Mouse (Mus musculus) stomach, embryonic 14.5 days (tissue): ENCODE measurements around the gene Ramp3. TPM values are rescaled to one million over a fixed set of nuclear protein-coding genes. Genes with fewer than 3 reads are reported as not detected.

Experiments used
- ATAC-seq: fragments of 200-750 bp; cut with Nextera tagmentation; 2 replicates; pipeline ENCODE4 v1.8.0; 2017; ENCODE audit warnings: low read depth, moderate TSS enrichment; ENCODE audit not compliant: insufficient number of reproducible peaks, insufficient read depth, low FRiP score
- H3K27ac ChIP-seq: fragments of 300-500 bp; sonication (generic); 2 replicates; pipeline ENCODE4 v1.5.1; 2014; ENCODE audit warnings: mild to moderate bottlenecking, low read length, moderate library complexity, mixed read lengths
- H3K27me3 ChIP-seq: fragments of 300-500 bp; sonication (generic); 2 replicates; pipeline ENCODE4 v1.6.1; 2014; ENCODE audit warnings: low read length, control low read depth, mixed read lengths; ENCODE audit not compliant: control insufficient read depth, insufficient read depth
- H3K36me3 ChIP-seq: fragments of 300-500 bp; sonication (generic); 2 replicates; pipeline ENCODE4 v1.6.1; 2014; ENCODE audit warnings: mild to moderate bottlenecking, control low read depth, low read length, moderate library complexity, mixed read lengths; ENCODE audit not compliant: control insufficient read depth, insufficient read depth
- H3K4me1 ChIP-seq: fragments of 300-500 bp; sonication (generic); 2 replicates; pipeline ENCODE4 v1.6.1; 2014; ENCODE audit warnings: low read length, control low read depth, mixed read lengths; ENCODE audit not compliant: control insufficient read depth, insufficient read depth
- H3K4me2 ChIP-seq: fragments of 300-500 bp; sonication (generic); replicated peaks from 2 replicates; pipeline ENCODE4 v1.6.1; 2014; ENCODE audit warnings: low read depth, low read length, control low read depth
- H3K4me3 ChIP-seq: fragments of 300-500 bp; sonication (generic); 2 replicates; pipeline ENCODE4 v1.5.1; 2014; ENCODE audit warnings: low read depth, low read length, control low read depth
- H3K9ac ChIP-seq: fragments of 300-500 bp; sonication (generic); replicated peaks from 2 replicates; pipeline ENCODE4 v1.6.1; 2014; ENCODE audit warnings: low read depth, mild to moderate bottlenecking, control low read depth, low read length, moderate library complexity, mixed read lengths
- H3K9me3 ChIP-seq: fragments of 300-500 bp; sonication (generic); 2 replicates; pipeline ENCODE4 v1.6.1; 2016; ENCODE audit warnings: low read depth, low read length, control low read depth; ENCODE audit not compliant: control insufficient read depth
- WGBS: fragments of 180-500 bp; shearing (Covaris S2); extraction: QIAGEN DNeasy Blood & Tissue Kit; methylation state at CpG from one replicate; pipeline ENCODE4 v1.1.7; 2014; 5-methylcytosine and 5-hydroxymethylcytosine counted together
- polyA plus RNA-seq: library from polyadenylated mRNA; unstranded; fragments of >200 nt; fragmentation: Nextera tagmentation; extraction: Ambion mirVana; gene quantifications from 2 replicates; pipeline ENCODE4 v1.2.1, GENCODE M21; 2014

Gene Ramp3
- polyA plus RNA-seq, 1 experiment from 2014 or later = 8.5 TPM

- H3K4me1 ChIP-seq = no peaks in the 10 kb centered on the region
- H3K27ac ChIP-seq = no peak overlapping the region
- H3K4me3 ChIP-seq = no peak overlapping the region
- H3K36me3 ChIP-seq = no peaks in the 10 kb centered on the region
- H3K4me2 ChIP-seq = no peak overlapping the region
- no peaks in the 10 kb centered on the region for H3K9me3 ChIP-seq
- no peaks in the 10 kb centered on the region for H3K27me3 ChIP-seq
- H3K9ac ChIP-seq = no peak overlapping the region
- 83% methylated on average over 5 of the region's 5 CpGs for WGBS
- no peak for ATAC-seq
Observed at GRCm38 (mm10) chr11:6720746-6721145, 62.4 kb downstream of the Ramp3 start.

- Histone ChIP-seq H3K4me2 (no peak overlapping the region), H3K9ac (no peak overlapping the region), H3K27me3 (no peaks in the 10 kb centered on the region), H3K36me3 (no peaks in the 10 kb centered on the region), H3K4me3 (no peak overlapping the region), H3K27ac (no peak overlapping the region), H3K9me3 (no peaks in the 10 kb centered on the region), H3K4me1 (no peaks in the 10 kb centered on the region)
- no peak for ATAC-seq
- 91% methylated on average over 5 of the region's 5 CpGs for WGBS
Observed at GRCm38 (mm10) chr11:6726921-6727320, 68.6 kb downstream of the Ramp3 start.

Other genes with a start within 250 kb of the Ramp3 start
- 5,529 and 5,614 TPM in 2 replicates for gene Ppia, start 243.1 kb upstream of the Ramp3 start, polyA plus RNA-seq
- 524 and 623 TPM in 2 replicates for gene H2afv, start 214.1 kb upstream of the Ramp3 start, polyA plus RNA-seq
- gene Purb, start 182.6 kb upstream of the Ramp3 start, polyA plus RNA-seq = 34.6 and 35.5 TPM in 2 replicates
- 1.1 and 1.3 TPM in 2 replicates for gene Myo1g, start 137.6 kb upstream of the Ramp3 start, polyA plus RNA-seq
- 82.8 and 86.2 TPM in 2 replicates for gene Ccm2, start 111.6 kb upstream of the Ramp3 start, polyA plus RNA-seq
- gene Nacad, start 52.5 kb upstream of the Ramp3 start, polyA plus RNA-seq = 6.1 and 9.2 TPM in 2 replicates
- gene Tbrg4, start 32.5 kb upstream of the Ramp3 start, polyA plus RNA-seq = 37.1 TPM in 2 replicates
- not detected in 2 replicates for gene Wap, start 19.9 kb upstream of the Ramp3 start, polyA plus RNA-seq
- not detected in 2 replicates for gene Gm11983, start 179.1 kb downstream of the Ramp3 start, polyA plus RNA-seq